Mouse (Mus musculus): ENCODE data around the gene Prkx. TPM values are rescaled to one million over a fixed set of nuclear protein-coding genes. Genes with fewer than 3 reads are reported as not detected.
A peak's percentile ranks its signal among the peaks of the same experiment; 100 is the strongest.

Prkx gene
- total RNA-seq (2021) = 10 to 100 TPM; 14.6 to 16.5 TPM
- long read RNA-seq, experiment 1, full-length matches to known transcripts = 5 of 21 reads
- long read RNA-seq, experiment 1, partial matches to known transcripts = 3 of 21 reads
- long read RNA-seq, experiment 1, other reads (novel, unspliced or antisense) = 13 of 21 reads
- long read RNA-seq, experiment 2, full-length matches to known transcripts = 2 of 5 reads
- long read RNA-seq, experiment 2, partial matches to known transcripts = 0 of 5 reads
- long read RNA-seq, experiment 2, other reads (novel, unspliced or antisense) = 3 of 5 reads

GRCm38 (mm10) chrX:77796238-77796835 lies at the start of gene Prkx:
Gene Prkx, minus strand, starts transcription at chrX:77796278.
- DNase-seq = peak in 1 of 2 experiments; percentile 65

DNA sequence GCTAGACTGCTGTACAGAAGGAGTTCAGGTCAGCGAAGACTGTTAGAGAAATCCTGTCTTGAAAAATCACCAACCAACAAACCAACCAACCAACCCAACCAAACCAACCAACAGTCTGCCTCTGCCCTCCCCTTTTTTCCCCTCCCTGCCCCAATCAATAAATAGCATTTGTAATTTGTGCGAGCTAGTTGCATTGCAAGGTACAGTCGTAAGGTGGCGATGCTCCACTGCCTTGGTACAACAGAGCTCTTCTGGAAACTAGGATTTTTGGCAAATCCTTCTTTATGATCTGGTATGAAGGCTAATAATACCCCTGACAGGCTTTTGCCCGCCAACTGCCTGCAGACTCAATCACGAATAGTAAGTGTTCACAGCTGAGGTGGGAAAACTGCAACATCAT lies 16.0 kb upstream of the Prkx start:
- DNase-seq = no peak

DNA sequence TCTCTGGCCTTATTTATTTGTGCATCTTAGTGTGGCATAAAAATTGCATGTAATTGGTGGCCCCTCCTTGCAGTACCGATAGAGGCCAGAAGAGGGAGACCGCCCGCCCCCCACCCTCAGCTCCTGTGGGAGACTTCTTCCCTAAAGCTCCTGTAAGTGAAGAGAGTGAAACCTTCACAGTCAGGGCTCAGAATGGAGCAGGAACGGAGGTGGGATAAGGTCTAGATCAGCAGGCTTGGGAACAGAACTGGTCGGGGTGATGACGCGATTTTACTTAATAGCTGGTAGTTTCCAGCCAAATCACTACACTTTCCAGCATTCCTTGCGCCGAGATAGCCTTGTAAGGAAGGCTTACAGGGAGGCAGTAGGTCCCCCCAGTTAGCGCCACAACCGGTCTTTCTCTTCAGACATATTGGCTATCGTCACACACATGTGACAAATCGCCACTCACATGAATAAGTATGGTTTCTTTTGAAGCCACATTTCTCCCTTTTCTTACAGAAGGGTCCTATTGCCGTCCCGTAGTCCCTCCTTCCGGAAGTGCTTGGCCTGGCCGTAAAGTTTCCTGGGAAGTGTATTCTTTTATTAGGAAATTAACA lies 14.6 kb upstream of the Prkx start:
- DNase-seq = peak; percentile 67 to 88

DNA sequence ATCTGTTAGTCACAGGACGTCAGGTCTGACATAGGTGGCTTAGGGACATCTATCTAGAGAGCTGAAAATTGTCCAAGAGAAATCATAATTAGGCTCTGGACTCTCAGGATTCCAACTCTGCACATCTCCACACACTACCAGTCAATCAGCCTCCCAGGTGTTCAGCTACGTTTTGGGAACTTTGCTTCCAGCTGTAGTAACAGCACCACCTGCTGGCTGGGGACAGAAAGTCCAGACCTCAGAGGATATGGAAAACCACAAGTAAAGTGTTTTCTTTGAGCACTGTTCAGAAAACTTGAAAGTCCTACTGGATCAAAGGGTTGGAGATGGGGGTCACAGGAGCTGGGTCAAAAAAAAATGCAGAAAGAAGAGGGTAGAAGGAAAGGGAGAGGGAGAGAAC lies 12.5 kb upstream of the Prkx start:
- DNase-seq = peak; percentile 8 to 70

GRCm38 (mm10) chrX:77802293-77802692 lies 6.2 kb upstream of the Prkx start:
- no peak for DNase-seq

DNA sequence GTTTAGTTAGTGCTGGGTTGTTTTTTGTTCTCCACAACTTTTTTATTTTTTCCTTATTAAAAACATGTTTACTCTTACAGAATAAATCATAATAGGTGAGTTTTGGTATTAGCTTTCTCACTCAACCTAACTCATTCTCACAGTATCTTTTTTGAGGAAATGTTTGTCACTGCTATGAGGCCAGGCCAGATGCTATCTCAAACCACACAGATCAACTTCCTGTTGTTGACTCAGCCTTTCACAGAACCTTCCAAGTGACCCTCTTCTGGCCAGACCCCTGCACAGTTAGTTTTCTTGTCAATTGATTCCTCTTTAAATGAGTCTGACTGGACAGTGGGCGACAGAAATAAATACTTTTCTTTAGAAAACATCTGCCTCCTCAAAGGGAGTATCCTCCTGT lies 5.5 kb upstream of the Prkx start:
- peak in 1 of 2 experiments; percentile 7 for DNase-seq

GRCm38 (mm10) chrX:77799554-77799953 lies 3.5 kb upstream of the Prkx start:
- DNase-seq = no peak

DNA sequence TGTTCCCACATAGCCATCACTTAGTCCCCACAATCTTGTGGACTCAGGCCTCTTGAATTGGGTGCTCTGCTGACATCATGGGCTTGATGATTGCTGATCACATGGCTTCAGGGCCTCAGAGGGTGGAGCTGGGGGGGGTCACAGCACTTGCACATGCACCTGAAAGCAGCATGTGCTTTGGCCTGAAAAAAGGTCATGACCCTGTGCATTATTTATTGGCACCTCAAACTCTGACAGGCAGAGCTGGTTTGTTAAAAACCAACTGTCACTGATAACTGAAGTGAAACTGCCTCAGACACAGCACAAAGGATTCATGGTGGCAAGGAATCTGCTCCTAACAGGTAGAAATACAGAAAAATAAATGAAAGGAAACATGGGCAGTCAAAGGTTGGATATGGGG lies 1.7 kb upstream of the Prkx start:
- no peak for DNase-seq

GRCm38 (mm10) chrX:77796916-77797315 lies 838 bp upstream of the Prkx start:
- DNase-seq = no peak

- peak; percentile 92 to 93 for DNase-seq
Measured at GRCm38 (mm10) chrX:77795858-77796174, 262 bp downstream of the Prkx start.

DNA sequence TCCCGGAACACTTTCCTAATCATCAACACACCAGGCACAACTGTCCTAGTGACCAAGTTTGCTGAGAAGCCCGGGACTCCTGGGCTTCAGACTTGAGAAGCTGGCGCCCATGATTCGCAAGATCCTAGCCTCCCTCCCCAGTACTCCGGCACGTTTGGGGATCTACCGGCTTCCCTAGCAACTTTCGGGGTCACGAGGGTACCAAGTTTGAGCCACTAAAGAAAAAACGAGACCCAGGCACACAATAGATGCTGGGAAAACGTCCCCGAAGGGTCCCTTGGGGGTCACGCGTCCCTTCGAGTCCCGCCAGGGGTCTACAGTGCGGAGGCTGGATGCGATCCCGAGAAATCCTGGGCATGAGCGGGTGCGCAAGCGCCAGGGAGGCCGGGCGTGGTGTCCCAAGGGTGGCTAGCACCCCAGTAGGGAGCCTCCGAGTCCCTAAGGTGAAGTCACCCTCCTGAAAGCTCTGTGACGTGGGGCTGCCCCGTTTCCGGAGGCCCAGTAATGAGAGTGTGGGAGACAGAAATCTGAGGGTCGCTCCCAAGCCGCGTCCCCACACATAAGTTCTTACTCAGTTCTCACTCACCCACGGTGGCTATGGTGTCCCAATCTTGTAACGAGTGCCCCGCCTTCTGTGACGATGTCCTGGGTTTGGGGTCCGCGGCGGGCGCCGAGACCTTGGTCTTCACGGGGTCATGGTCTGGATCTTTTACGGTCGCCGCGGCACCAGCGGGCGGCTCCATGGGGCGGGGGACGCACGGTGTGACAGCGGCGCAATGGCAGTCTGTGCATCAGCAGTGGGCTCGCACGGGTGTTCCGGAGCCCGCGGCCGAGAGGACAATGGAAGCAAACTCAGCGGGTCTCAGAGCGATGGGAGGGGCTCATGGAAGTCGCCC lies 868 bp downstream of the Prkx start:
- peak in 1 of 2 experiments; percentile 29 for DNase-seq

DNA sequence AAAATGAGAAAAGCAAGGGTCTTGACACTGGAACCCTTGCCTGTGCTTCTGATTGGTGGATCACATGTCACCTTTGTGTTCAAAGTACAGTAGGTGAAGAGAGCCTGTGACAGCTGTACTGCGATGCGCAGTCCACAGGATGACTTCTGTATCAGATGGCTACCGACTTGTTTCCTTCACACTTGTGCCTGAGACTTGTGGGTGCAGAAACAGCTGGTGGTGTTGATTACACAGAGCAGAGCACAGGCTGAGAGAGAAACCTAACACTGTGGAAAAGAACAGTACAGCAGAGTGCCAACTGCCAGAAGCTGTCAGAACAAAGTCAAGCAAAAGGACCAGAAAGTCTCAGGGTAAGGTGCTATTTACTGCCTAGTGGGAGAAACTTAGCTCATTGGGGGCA lies 7.4 kb downstream of the Prkx start:
- DNase-seq = no peak

DNA sequence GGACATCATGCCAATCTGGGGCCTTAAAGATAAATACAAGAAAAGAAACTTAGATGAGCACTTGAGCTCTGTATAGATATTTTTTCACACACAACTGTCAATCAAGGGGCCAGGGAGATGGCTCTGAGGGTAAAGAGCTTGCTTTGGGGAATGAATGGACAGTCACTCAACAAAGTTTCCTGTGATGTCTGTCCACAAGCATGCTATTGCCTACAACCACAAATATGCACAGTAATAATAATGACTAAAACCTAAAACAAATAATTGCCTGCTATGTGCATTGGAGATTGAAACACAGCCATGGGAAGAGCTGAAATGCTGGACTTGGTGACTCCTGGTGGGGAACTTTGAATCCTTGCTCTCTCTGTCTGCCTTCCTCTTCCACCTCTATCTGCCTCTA lies 9.7 kb downstream of the Prkx start:
- no peak for DNase-seq

DNA sequence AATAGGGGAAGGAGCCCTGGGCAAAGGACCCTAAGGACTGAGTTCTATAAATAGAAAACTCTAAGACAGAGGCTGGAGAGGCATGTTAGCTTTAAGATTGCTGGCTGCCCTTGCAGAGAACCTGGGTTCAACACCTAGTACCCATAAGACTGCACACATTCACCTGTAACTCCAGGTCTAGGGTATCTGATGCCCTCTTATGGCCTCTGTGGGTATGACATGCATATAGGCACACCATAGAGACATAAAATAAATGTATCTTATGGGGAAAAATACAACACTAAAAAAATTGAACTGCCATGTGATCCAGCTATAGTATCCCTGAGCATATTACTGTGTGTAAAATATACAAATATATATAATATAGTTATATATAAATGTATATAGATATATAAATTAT lies 18.3 kb downstream of the Prkx start:
- DNase-seq = no peak

DNA sequence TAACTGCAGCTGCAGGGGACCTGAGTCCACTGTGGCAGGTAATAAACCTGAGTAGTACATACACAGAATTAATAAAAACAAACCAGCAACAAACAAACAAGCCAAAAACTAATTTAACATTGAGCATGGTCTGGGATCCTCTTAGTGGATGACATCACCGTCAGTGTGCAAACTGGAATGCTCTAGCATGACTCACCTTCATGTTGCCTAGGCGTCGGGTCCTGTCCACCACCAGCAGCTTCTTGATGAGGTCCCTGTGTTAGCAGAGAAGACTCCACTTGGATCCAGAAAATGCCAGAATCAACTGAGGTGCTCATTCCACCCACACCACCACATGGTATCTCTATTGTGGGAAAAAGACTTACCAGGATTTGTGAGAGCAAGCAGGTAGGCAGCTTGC lies 30.9 kb downstream of the Prkx start:
- no peak for DNase-seq

DNA sequence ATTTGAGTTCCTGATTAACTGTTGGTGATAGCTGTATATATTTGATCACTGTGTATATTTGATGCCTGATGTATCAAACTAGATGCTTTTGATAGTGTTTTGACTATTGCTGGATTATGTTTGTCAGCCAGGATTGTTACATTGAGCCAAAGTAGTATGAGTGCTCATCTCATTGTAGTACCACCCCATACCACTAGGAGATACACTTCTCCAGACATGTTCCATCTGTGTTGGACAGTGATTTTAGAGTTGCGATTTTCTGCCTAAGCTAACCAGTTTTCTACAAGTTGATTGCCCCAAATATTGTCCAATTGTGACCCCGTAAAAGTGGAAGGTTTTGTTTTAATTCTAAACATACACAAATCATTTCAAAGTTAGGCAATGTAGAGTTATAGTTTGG lies 51.8 kb downstream of the Prkx start:
- DNase-seq = peak; percentile 0 to 30

- peak; percentile 12 to 49 for DNase-seq
Measured at GRCm38 (mm10) chrX:77741383-77741782, 54.7 kb downstream of the Prkx start.

DNA sequence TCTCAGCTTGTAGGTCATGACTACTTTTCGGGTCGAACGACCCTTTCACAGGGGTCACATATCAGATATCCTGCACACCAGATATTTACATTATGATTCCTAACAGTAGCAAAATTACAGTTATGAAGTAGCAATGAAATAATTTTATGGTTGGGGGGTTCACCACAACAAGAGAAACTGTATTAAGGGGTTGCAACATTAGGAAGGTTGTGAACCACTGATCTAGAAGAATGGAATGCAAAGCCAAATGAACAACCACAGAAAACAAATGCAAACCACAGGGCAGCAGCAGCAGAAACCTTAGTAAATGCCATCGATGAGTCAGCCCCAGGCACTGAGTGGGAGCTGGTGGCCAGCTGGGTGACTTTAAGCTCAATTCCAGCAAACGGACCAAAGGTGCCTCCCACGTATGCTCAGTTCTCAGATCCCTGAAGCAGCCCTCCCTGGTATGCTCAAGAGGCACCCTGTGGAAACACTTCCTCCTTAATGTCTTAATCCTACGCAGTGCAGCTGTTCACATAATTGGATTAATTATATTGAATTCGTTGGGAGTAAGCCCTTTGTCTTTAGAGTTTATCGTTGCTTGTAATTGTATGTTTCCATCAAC lies 62.0 kb downstream of the Prkx start:
- DNase-seq = no peak

DNA sequence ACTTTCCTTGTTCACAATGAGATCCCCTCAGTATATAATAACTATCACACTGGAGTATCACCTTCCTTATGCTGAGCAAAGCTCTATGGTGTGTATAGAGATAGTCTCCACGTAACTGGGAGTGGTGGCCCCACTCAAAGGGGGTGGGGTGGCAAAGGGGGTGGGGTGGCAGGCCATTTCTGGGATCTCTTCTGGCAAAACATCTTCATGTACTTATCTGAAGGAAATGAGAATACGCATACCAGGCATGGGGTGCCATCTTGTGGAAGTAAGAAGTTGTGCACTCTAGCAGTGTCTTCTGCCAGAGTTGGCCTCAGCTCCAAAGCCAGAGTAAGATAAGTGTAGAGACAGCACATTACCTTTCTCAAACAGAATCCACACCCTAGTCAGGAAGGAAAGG lies 75.8 kb downstream of the Prkx start:
- peak; percentile 8 to 42 for DNase-seq

Measured in heart, adult 18-20 months (tissue).